Mouse (Mus musculus) thymus, adult 2 months (tissue): ENCODE measurements around the gene Ech1.

ENCODE experiments used
- CTCF ChIP-seq: fragments of 200-500 bp; IDR thresholded peaks from 2 replicates; pipeline ENCODE4 v1.5.1; 2012; ENCODE audit warnings: mild to moderate bottlenecking, control low read depth, low read length, moderate library complexity, borderline replicate concordance; ENCODE audit not compliant: control insufficient read depth, poor library complexity, insufficient read depth; ENCODE audit errors: extremely low read depth
- POLR2A ChIP-seq: fragments of 200-500 bp; IDR thresholded peaks from 2 replicates; pipeline ENCODE4 v1.6.1; 2012; ENCODE audit warnings: mild to moderate bottlenecking, low read length, control low read depth, moderate library complexity; ENCODE audit not compliant: control insufficient read depth, poor library complexity, insufficient read depth; ENCODE audit errors: extremely low read depth

GRCm38 (mm10) chr7:28823932-28824331, 1.1 kb upstream of the Ech1 start:
- no peak for TF ChIP-seq CTCF
- TF ChIP-seq POLR2A, result no peak
